Mouse (Mus musculus) lung, embryonic 14.5 days (tissue): ENCODE measurements around the gene Cnn2. TPM values are rescaled to one million over a fixed set of nuclear protein-coding genes. Genes with fewer than 3 reads are reported as not detected.

Experiments
- ATAC-seq: fragments of 200-750 bp; cut with Nextera tagmentation; 2 replicates; pipeline ENCODE4 v1.8.0; 2017; ENCODE audit warnings: mild to moderate bottlenecking, moderate TSS enrichment, moderate library complexity; ENCODE audit not compliant: insufficient read depth
- DNase-seq: peaks from one replicate; pipeline ENCODE4 v3.0.0-alpha.2; 2015
- H3K27ac ChIP-seq: fragments of 300-500 bp; sonication (generic); 2 replicates; pipeline ENCODE4 v1.5.1; 2014; ENCODE audit warnings: low read depth, mild to moderate bottlenecking, moderate library complexity
- H3K27me3 ChIP-seq: fragments of 300-500 bp; sonication (generic); 2 replicates; pipeline ENCODE4 v1.6.1; 2014; ENCODE audit warnings: low read length, control low read depth; ENCODE audit not compliant: insufficient read depth
- H3K36me3 ChIP-seq: fragments of 300-500 bp; sonication (generic); 2 replicates; pipeline ENCODE4 v1.6.1; 2014; ENCODE audit warnings: control low read depth; ENCODE audit not compliant: insufficient read depth
- H3K4me1 ChIP-seq: fragments of 300-500 bp; sonication (generic); 2 replicates; pipeline ENCODE4 v1.6.1; 2014; ENCODE audit warnings: antibody characterized with exemption, control low read depth; ENCODE audit not compliant: insufficient read depth
- H3K4me2 ChIP-seq: fragments of 300-500 bp; sonication (generic); 2 replicates; pipeline ENCODE4 v1.6.1; 2014; ENCODE audit warnings: mild to moderate bottlenecking
- H3K4me3 ChIP-seq: fragments of 300-500 bp; sonication (generic); 2 replicates; pipeline ENCODE4 v1.5.1; 2014; ENCODE audit warnings: low read depth, low read length
- H3K9ac ChIP-seq: fragments of 300-500 bp; sonication (generic); 2 replicates; pipeline ENCODE4 v1.6.1; 2014
- H3K9me3 ChIP-seq: fragments of 300-500 bp; sonication (generic); 2 replicates; pipeline ENCODE4 v1.6.1; 2016; ENCODE audit warnings: low read depth, low read length, control low read depth
- CTCF ChIP-seq: IDR thresholded peaks from 2 replicates; pipeline ENCODE4 v1.5.1; 2016; ENCODE audit warnings: antibody characterized with exemption, low read depth
- whole genome bisulfite sequencing: fragments of 180-500 bp; shearing (Covaris S2); extraction: QIAGEN DNeasy Blood & Tissue Kit; methylation state at CpG from one replicate; pipeline ENCODE4 v1.1.7; 2014; 5-methylcytosine and 5-hydroxymethylcytosine counted together
- polyA plus RNA-seq: library from polyadenylated mRNA; unstranded; fragments of >200 nt; fragmentation: Nextera tagmentation; extraction: Ambion mirVana; gene quantifications from 2 replicates; pipeline ENCODE4 v1.2.1, GENCODE M21; 2014

The Cnn2 gene
- polyA plus RNA-seq, 1 experiment from 2014 or later: 354 TPM

- H3K4me1 ChIP-seq: no peaks in the 10 kb centered on the region; the same call in none of the 2 replicates
- H3K4me2 ChIP-seq: peak overlapping the region; percentile 59
- TF ChIP-seq CTCF: no peak
- WGBS: 4% methylated on average over 15 of the region's 15 CpGs
- DNase-seq: peak; percentile 62
- H3K4me3 ChIP-seq: peak overlapping the region; percentile 14; the same call in 1 of the 2 replicates
- ATAC-seq: peak; percentile 58
- H3K9ac ChIP-seq: peak overlapping the region; percentile 49
- peaks cover 14% of the 10 kb centered on the region for H3K36me3 ChIP-seq
- H3K9me3 ChIP-seq: no peaks in the 10 kb centered on the region
- peaks cover 17% of the 10 kb centered on the region for H3K27me3 ChIP-seq
- peak overlapping the region; percentile 71 for H3K27ac ChIP-seq
These were observed 30.4 kb downstream of the Cnn2 start for GRCm38 (mm10) chr10:80018739-80019297.

- Histone ChIP-seq H3K4me1 (no peaks in the 10 kb centered on the region; the same call in none of the 2 replicates), H3K36me3 (peaks cover 15% of the 10 kb centered on the region), H3K4me2 (peak overlapping the region; percentile 59), H3K4me3 (peak overlapping the region; percentile 35), H3K9ac (peak overlapping the region; percentile 49), H3K27me3 (peaks cover 9% of the 10 kb centered on the region), H3K27ac (peak overlapping the region; percentile 71), H3K9me3 (no peaks in the 10 kb centered on the region)
- peak; percentile 45 for TF ChIP-seq CTCF
- peak; percentile 81 for DNase-seq
- 9% methylated on average over 20 of the region's 20 CpGs for WGBS
- peak; percentile 85 for ATAC-seq
These were observed 31.2 kb downstream of the Cnn2 start for GRCm38 (mm10) chr10:80019471-80020131.

GRCm38 (mm10) chr10:80020191-80020590 lies 31.8 kb downstream of the Cnn2 start:
- Histone ChIP-seq H3K36me3 (peaks cover 17% of the 10 kb centered on the region), H3K9ac (peak overlapping the region; percentile 49), H3K27me3 (peaks cover 3% of the 10 kb centered on the region; the same call in 1 of the 2 replicates), H3K27ac (peak overlapping the region; percentile 71; the same call in 1 of the 2 replicates), H3K4me2 (peak overlapping the region; percentile 59), H3K4me1 (no peaks in the 10 kb centered on the region; the same call in none of the 2 replicates), H3K4me3 (peak overlapping the region; percentile 35), H3K9me3 (no peaks in the 10 kb centered on the region)
- ATAC-seq (no peak), DNase-seq (no peak)
- TF ChIP-seq CTCF: no peak
- 36% methylated on average over 11 of the region's 11 CpGs for WGBS

DNA sequence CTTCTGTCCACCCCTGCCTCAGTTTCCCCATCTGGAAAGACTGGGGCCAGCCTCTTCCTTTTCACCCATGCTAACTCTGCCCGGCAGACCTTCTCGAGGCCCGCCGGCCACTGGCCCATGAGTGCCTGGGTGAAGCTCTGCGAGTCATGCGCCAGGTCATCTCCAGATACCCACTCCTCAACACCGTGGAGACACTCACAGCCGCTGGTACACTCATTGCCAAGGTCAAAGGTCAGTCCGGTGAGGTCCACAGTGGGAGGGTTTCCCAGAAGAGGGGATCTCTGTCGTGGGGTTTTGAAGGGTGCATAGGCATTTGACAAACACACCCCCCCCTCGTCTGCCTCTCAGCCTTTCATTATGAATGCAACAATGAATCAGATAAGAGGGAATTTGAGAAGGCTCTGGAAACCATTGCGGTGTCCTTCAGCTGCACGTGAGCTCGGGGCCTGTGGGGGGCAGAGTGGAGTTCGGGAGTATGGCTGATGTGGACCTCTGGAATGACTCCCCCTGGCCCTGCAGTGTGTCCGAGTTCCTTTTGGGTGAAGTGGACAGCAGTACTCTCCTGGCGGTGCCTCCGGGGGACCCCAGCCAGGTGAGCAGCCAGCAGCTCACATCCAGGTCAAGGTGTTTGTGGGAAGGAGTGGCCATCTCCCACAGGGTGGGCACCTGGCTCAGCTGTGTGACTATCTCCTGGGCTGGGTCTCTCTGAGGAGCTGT lies 32.4 kb downstream of the Cnn2 start:
- Histone ChIP-seq H3K4me2 (peak overlapping the region; percentile 59), H3K27me3 (no peaks in the 10 kb centered on the region; the same call in 1 of the 2 replicates), H3K9ac (peak overlapping the region; percentile 49; the same call in 1 of the 2 replicates), H3K4me1 (no peaks in the 10 kb centered on the region; the same call in none of the 2 replicates), H3K9me3 (no peaks in the 10 kb centered on the region), H3K36me3 (peaks cover 18% of the 10 kb centered on the region), H3K27ac (no peak overlapping the region), H3K4me3 (peak overlapping the region; percentile 35)
- ATAC-seq: no peak
- no peak for DNase-seq
- peak; percentile 31 for TF ChIP-seq CTCF
- 73% methylated on average over 18 of the region's 18 CpGs for WGBS

GRCm38 (mm10) chr10:80021320-80021641 lies 32.9 kb downstream of the Cnn2 start:
- TF ChIP-seq CTCF: no peak
- H3K9me3 ChIP-seq: no peaks in the 10 kb centered on the region
- H3K9ac ChIP-seq: no peak overlapping the region
- no peak overlapping the region for H3K27ac ChIP-seq
- H3K36me3 ChIP-seq: peaks cover 23% of the 10 kb centered on the region
- 83% methylated on average over 13 of the region's 13 CpGs for WGBS
- ATAC-seq: no peak
- no peak overlapping the region for H3K4me3 ChIP-seq
- H3K4me1 ChIP-seq: no peaks in the 10 kb centered on the region; the same call in 1 of the 2 replicates
- no peak overlapping the region for H3K4me2 ChIP-seq
- DNase-seq: no peak
- H3K27me3 ChIP-seq: no peaks in the 10 kb centered on the region

GRCm38 (mm10) chr10:80022164-80022563 lies 33.8 kb downstream of the Cnn2 start:
- H3K4me2 ChIP-seq: no peak overlapping the region
- no peaks in the 10 kb centered on the region for H3K27me3 ChIP-seq
- WGBS: 90% methylated on average over 12 of the region's 12 CpGs
- H3K4me1 ChIP-seq: no peaks in the 10 kb centered on the region; the same call in 1 of the 2 replicates
- peaks cover 31% of the 10 kb centered on the region for H3K36me3 ChIP-seq
- ATAC-seq: no peak
- H3K4me3 ChIP-seq: no peak overlapping the region
- H3K27ac ChIP-seq: no peak overlapping the region
- no peaks in the 10 kb centered on the region for H3K9me3 ChIP-seq
- no peak for TF ChIP-seq CTCF
- DNase-seq: no peak
- no peak overlapping the region for H3K9ac ChIP-seq

GRCm38 (mm10) chr10:80022806-80023205 lies 34.4 kb downstream of the Cnn2 start:
- Histone ChIP-seq H3K36me3 (peaks cover 34% of the 10 kb centered on the region), H3K4me1 (no peaks in the 10 kb centered on the region; the same call in 1 of the 2 replicates), H3K27me3 (no peaks in the 10 kb centered on the region), H3K9me3 (no peaks in the 10 kb centered on the region), H3K4me2 (no peak overlapping the region), H3K9ac (no peak overlapping the region), H3K4me3 (no peak overlapping the region), H3K27ac (no peak overlapping the region)
- no peak for TF ChIP-seq CTCF
- 93% methylated on average over 8 of the region's 8 CpGs for WGBS
- ATAC-seq: no peak
- no peak for DNase-seq
